Mouse (Mus musculus) left cerebral cortex, postnatal 4 days (tissue): ENCODE measurements around the gene Cdc7. TPM values are rescaled to one million over a fixed set of nuclear protein-coding genes. Genes with fewer than 3 reads are reported as not detected.
"Not testable (repeated sequence)": the region's sequence is repeated elsewhere in the genome, so short reads cannot be mapped to it uniquely, and the experiment has no call there.

ENCODE experiments used
- DNase-seq: peaks from one replicate; pipeline ENCODE4 v3.0.0-alpha.2; 2022
- intact Hi-C: fragments of 180-260 bp; cut with DNase I; formaldehyde crosslinking; loops from one replicate; pipeline ENCODE4 v1.15.1; 2025
- total RNA-seq, 2 experiments: library from RNA; stranded (reverse); gene quantifications; 2 replicates each; pipeline ENCODE4 v1.2.3; 2021

Cdc7 gene
- total RNA-seq, result 10 to 100 TPM; 22.7 to 30.1 TPM

DNA sequence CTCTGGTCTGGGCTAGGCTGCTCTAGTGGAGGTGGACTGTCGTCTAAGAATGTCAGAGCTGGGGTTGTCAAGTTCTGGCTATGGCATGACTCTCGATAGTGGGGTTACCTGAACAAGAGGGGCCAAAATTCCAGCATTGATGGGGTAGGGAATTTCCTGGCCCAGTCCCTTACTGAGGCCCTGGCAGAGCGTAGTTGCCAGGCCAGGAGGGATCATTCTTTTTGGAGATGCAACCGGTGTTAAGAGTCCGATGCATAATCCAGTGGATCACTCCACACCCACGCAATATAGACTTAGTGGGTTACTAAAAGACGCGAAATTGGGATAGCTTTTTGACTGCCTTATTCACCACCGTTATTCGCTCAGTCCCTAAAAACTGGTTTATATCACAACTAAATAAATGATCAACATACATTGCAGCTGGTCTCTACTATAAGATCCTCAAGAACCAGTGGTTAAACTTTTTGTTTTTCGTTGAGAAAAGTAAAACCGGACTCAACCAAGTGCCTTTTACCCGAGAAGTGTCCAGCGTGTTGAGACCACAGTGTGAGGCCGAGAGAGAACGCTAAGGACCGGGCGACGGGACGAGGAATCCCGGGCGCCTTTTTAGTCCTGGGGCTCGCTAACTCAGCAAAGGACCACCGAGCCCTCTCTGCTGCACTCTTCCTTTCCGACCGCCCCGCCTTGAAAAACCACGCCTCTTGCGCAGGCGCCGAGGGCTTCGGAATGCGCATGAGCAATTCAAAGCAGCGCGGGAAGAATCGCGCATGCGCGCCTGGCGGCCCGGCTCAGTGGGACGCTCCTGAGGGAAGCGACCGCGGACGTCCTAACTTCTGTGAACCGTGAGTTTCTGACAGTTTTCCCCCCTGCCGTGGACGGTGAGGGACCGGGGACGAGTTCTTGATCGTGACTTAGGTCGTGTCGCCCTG lies at the start of gene Cdc7:
Gene Cdc7, plus strand, starts transcription at position 739 of the 929 bp plus-strand sequence.
- peak; percentile 97 for DNase-seq
- intact Hi-C loops, result loop anchor here (10.0 kb wide), 1 partner anchor 99 kb away; no protein-coding TSS in a partner anchor

- intact Hi-C loops, result no loop called here
- DNase-seq, result no peak
Observed at GRCm38 (mm10) chr5:106919315-106919714, 44.8 kb upstream of the Cdc7 start.

- peak; percentile 75 for DNase-seq
Observed at GRCm38 (mm10) chr5:106925488-106926368, 38.4 kb upstream of the Cdc7 start, which contains the start of gene Hfm1. Hfm1 (minus strand) TSS chr5:106926321.

DNA sequence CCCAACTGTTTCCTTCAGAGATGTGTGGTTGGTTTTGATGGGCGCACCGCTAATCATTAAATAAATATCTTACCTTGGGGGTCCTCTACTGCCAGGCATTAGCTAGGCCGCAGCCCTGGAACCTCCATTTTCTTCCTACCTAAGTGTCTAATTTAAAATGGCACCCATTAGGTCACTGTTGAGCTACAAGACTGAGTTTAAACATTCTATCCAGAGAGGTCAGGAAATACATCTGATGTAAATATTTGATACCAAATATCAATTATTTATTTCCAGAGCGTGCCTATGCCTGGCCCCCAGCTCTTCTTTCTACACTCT lies 37.8 kb upstream of the Cdc7 start:
- no peak for DNase-seq

More at GRCm38 (mm10) chr5:106925488-106926368, 38.4 kb upstream of the Cdc7 start, which contains the start of gene Hfm1:
- intact Hi-C loops, result no loop called here

DNA sequence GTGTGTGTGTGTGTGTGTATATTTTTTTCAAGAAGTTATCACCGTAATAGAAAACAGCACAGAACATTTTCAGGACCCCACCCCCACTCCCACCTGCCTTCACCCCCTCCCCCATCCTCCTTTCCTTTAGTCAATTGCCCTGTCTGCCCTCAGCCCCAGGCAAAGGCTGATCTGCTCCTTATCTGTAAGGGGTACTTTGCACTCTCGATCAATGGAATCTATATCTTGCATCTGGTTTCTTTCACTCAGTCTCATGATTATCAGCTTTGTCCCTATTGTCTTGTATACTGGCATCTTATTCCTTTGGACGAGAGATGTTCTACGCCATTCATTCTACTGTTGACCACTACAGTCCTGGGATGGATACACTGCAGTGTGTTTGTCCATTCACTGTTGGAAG lies 36.1 kb upstream of the Cdc7 start:
- no peak for DNase-seq
- intact Hi-C loops, result no loop called here

More for the DNA sequence above, 37.8 kb upstream of the Cdc7 start:
- intact Hi-C loops, result no loop called here

DNA sequence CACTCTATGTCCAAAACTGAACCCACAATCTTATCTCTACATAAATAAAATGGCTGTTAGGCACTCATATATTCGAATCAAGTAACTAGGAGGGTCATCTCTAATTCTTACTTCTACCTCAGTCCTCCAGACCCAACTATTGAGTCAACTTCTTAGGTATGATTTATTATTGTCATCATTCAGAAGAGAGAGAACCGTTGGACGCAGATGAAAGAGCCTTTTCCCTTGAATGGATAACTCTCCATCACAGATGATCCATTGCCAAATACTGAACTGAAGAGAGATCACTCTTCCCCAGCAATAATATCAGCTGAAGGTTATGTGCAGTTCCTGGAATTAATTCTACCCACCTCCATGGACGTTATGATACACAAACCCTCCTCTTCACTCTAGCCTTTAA lies 17.8 kb upstream of the Cdc7 start:
- DNase-seq, result no peak
- intact Hi-C loops, result no loop called here

GRCm38 (mm10) chr5:106948683-106949082 lies 15.4 kb upstream of the Cdc7 start:
- intact Hi-C loops, result no loop called here
- DNase-seq, result no peak

GRCm38 (mm10) chr5:106956467-106956866 lies 7.7 kb upstream of the Cdc7 start:
- DNase-seq, result no peak
- intact Hi-C loops, result no loop called here

GRCm38 (mm10) chr5:106959031-106959430 lies 5.1 kb upstream of the Cdc7 start:
- intact Hi-C loops, result no loop called here
- DNase-seq, result peak; percentile 72

GRCm38 (mm10) chr5:106960451-106960850 lies 3.7 kb upstream of the Cdc7 start:
- intact Hi-C loops, result loop anchor here (10.0 kb wide), 1 partner anchor 96 kb away; no protein-coding TSS in a partner anchor
- no peak for DNase-seq

DNA sequence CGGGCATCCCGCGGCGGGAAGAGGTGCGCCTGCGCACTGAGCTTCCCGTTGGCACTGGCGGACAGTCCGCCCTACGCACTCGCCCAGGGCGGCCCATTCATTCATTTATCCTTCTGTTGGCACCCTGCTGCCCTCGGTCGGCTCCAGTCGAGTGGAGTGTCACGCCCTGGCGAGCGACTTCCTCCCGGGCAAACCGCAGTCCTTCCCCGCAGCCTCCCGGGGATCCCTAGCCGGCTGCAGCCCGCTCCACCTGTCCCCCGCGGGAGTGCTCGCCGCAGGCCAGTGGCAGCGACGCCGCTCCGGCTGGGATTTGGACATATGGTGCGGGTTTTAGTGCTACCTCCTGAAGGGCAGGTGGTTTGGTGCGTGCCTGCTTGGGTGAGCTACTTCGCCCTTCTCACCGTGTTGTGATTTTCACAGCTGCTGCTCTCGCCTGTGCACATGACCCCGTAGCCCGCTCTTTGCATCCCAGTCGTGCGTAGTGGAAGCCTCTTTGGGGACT lies 442 bp downstream of the Cdc7 start:
- intact Hi-C loops, result loop anchor here (10.0 kb wide), 1 partner anchor 100 kb away; no protein-coding TSS in a partner anchor
- no peak for DNase-seq

DNA sequence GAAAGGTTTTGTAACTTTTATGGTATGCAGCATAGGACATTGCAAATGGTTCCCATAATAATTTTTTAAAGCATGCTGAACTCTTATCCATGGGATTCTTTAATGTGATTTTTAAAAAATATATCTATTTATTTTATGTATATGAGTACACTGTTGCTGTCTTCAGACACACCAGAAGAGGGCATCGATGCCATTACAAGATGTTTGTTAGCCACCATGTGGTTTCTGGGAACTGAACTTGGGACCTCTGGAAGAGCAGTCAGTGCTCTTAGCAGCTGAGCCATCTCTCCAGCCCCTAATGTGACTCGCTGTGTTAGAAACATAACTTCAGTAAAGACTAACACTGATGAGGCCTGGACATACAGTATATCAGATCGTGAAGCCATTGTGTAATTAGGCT lies 2.3 kb downstream of the Cdc7 start:
- DNase-seq, result no peak

GRCm38 (mm10) chr5:106967578-106967977 lies 3.5 kb downstream of the Cdc7 start:
- intact Hi-C loops, result loop anchor here (10.0 kb wide), 1 partner anchor 103 kb away; no protein-coding TSS in a partner anchor
- no peak for DNase-seq

More for the DNA sequence above, 2.3 kb downstream of the Cdc7 start:
- intact Hi-C loops, result loop anchor here (10.0 kb wide), 1 partner anchor 102 kb away; no protein-coding TSS in a partner anchor

GRCm38 (mm10) chr5:106973883-106974282 lies 9.8 kb downstream of the Cdc7 start:
- intact Hi-C loops, result no loop called here
- no peak for DNase-seq

DNA sequence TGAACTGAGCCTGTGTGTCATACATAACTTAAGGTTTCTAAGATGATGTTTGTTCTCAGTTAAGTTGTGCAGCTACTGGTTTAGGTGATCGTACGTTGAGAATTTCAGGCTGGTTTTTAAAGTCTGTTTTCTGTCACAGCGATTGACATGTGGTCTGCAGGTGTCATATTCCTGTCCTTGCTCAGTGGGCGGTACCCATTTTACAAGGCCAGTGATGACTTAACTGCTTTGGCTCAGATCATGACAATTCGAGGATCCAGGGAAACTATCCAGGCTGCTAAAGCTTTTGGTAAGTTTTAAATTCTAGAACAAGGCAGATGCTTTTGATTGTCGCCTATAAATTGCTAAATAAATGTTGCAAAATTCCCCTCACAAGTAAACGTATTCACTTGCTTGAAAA lies 15.0 kb downstream of the Cdc7 start:
- DNase-seq, result no peak

GRCm38 (mm10) chr5:106982298-106982952 lies 18.3 kb downstream of the Cdc7 start:
- intact Hi-C loops, result no loop called here

More for the DNA sequence above, 15.0 kb downstream of the Cdc7 start:
- intact Hi-C loops, result no loop called here

GRCm38 (mm10) chr5:106984934-106985333 lies 20.8 kb downstream of the Cdc7 start:
- intact Hi-C loops, result not testable (repeated sequence)

More at GRCm38 (mm10) chr5:106982298-106982952, 18.3 kb downstream of the Cdc7 start:
- DNase-seq, result no peak

DNA sequence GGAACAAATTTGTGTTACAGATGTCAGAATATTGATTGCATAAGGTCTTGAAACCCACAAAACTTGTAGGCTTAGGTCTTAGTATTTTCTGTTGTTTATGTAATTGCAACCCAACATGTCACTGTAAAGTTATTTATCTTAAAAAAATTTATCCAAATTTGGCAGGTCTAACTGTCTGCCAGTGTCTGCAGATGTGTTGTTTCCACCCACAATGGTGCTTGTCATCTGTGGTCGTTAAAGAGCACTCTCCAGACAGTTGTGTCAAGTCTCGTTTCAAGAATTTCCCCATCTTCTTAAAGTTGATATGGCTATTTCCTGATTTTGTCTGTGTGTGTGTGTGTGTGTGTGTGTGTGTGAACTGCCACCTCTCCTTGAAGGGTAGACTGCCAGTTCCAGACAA lies 21.5 kb downstream of the Cdc7 start:
- intact Hi-C loops, result no loop called here
- DNase-seq, result no peak

More at GRCm38 (mm10) chr5:106984934-106985333, 20.8 kb downstream of the Cdc7 start:
- not testable (repeated sequence) for DNase-seq

GRCm38 (mm10) chr5:106989181-106989580 lies 25.1 kb downstream of the Cdc7 start:
- intact Hi-C loops, result no loop called here
- no peak for DNase-seq

DNA sequence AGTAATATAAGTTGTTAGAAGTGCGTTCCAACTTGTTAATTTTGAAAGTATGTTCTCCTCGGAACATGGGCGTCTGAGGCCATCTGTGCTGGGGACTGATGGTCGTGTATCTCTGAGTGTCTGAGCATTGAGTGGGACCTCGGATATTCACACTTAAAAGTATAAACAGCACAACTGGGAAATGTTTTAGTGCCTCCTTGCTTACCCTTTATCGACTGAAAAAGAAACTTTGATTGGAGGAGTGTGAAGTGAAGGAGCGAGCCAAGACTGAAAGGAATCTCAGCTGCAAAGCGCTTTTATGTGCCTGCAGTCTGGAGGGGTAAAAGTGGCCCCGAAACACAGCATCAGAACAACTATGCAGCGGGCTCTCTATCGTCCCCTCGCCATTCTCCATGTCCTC lies 25.7 kb downstream of the Cdc7 start:
- intact Hi-C loops, result loop anchor here (2.0 kb wide), 1 partner anchor 331 kb away; no protein-coding TSS in a partner anchor
- DNase-seq, result no peak
